Mouse (Mus musculus): Measurements from ENCODE around the gene Trappc12.
A peak's percentile ranks its signal among the peaks of the same experiment; 100 is the strongest.

The Trappc12 gene

GRCm38 (mm10) chr12:28750021-28750633 is at the start of gene Trappc12:
Trappc12 (minus strand) TSS chr12:28750472.
- DNase-seq (ENCODE audit: low spot score in 2 of 2): peak; percentile 74 to 81

- DNase-seq (ENCODE audit: low spot score in 2 of 2): no peak
Observed at GRCm38 (mm10) chr12:28799798-28800411, 49.6 kb upstream of the Trappc12 start.

- no peak for DNase-seq (ENCODE audit: low spot score in 2 of 2)
Observed at GRCm38 (mm10) chr12:28796881-28797420, 46.7 kb upstream of the Trappc12 start.

- DNase-seq (ENCODE audit: low spot score in 2 of 2): no peak
Observed at GRCm38 (mm10) chr12:28795041-28795440, 44.8 kb upstream of the Trappc12 start.

- DNase-seq (ENCODE audit: low spot score in 2 of 2): peak in 1 of 2 experiments; percentile 39
Observed at GRCm38 (mm10) chr12:28793715-28794114, 43.4 kb upstream of the Trappc12 start.

GRCm38 (mm10) chr12:28792613-28793012 is 42.3 kb upstream of the Trappc12 start:
- DNase-seq (ENCODE audit: low spot score in 2 of 2): no peak

- DNase-seq (ENCODE audit: low spot score in 2 of 2): no peak
Observed at GRCm38 (mm10) chr12:28786310-28786709, 36.0 kb upstream of the Trappc12 start.

- no peak for DNase-seq (ENCODE audit: low spot score in 2 of 2)
Observed at GRCm38 (mm10) chr12:28785299-28785698, 35.0 kb upstream of the Trappc12 start.

- DNase-seq (ENCODE audit: low spot score in 2 of 2): no peak
Observed at GRCm38 (mm10) chr12:28784864-28785263, 34.6 kb upstream of the Trappc12 start.

- peak; percentile 37 to 49 for DNase-seq (ENCODE audit: low spot score in 2 of 2)
Observed at GRCm38 (mm10) chr12:28784355-28784754, 34.1 kb upstream of the Trappc12 start.

GRCm38 (mm10) chr12:28782637-28783036 is 32.4 kb upstream of the Trappc12 start:
- DNase-seq (ENCODE audit: low spot score in 2 of 2): no peak

- DNase-seq (ENCODE audit: low spot score in 2 of 2): no peak
Observed at GRCm38 (mm10) chr12:28780180-28780579, 29.9 kb upstream of the Trappc12 start.

- no peak for DNase-seq (ENCODE audit: low spot score in 2 of 2)
Observed at GRCm38 (mm10) chr12:28775627-28776026, 25.4 kb upstream of the Trappc12 start.

- DNase-seq (ENCODE audit: low spot score in 2 of 2): no peak
Observed at GRCm38 (mm10) chr12:28775120-28775519, 24.8 kb upstream of the Trappc12 start.

GRCm38 (mm10) chr12:28773815-28774214 is 23.5 kb upstream of the Trappc12 start:
- no peak for DNase-seq (ENCODE audit: low spot score in 2 of 2)

- no peak for DNase-seq (ENCODE audit: low spot score in 2 of 2)
Observed at GRCm38 (mm10) chr12:28769953-28770352, 19.7 kb upstream of the Trappc12 start.

- no peak for DNase-seq (ENCODE audit: low spot score in 2 of 2)
Observed at GRCm38 (mm10) chr12:28756019-28756418, 5.7 kb upstream of the Trappc12 start.

GRCm38 (mm10) chr12:28751508-28752263 is 1.4 kb upstream of the Trappc12 start, which contains the start of gene Eipr1:
Eipr1 (plus strand) TSS chr12:28751803.
- peak; percentile 84 to 85 for DNase-seq (ENCODE audit: low spot score in 2 of 2)

GRCm38 (mm10) chr12:28750876-28751275 is 604 bp upstream of the Trappc12 start:
- no peak for DNase-seq (ENCODE audit: low spot score in 2 of 2)

GRCm38 (mm10) chr12:28743328-28743727 is 6.9 kb downstream of the Trappc12 start:
- no peak for DNase-seq (ENCODE audit: low spot score in 2 of 2)

- DNase-seq (ENCODE audit: low spot score in 2 of 2): no peak
Observed at GRCm38 (mm10) chr12:28735293-28735692, 15.0 kb downstream of the Trappc12 start.

- DNase-seq (ENCODE audit: low spot score in 2 of 2): no peak
Observed at GRCm38 (mm10) chr12:28734271-28734670, 16.0 kb downstream of the Trappc12 start.
